Mouse (Mus musculus): Measurements from ENCODE around the gene Fiz1.

DNA sequence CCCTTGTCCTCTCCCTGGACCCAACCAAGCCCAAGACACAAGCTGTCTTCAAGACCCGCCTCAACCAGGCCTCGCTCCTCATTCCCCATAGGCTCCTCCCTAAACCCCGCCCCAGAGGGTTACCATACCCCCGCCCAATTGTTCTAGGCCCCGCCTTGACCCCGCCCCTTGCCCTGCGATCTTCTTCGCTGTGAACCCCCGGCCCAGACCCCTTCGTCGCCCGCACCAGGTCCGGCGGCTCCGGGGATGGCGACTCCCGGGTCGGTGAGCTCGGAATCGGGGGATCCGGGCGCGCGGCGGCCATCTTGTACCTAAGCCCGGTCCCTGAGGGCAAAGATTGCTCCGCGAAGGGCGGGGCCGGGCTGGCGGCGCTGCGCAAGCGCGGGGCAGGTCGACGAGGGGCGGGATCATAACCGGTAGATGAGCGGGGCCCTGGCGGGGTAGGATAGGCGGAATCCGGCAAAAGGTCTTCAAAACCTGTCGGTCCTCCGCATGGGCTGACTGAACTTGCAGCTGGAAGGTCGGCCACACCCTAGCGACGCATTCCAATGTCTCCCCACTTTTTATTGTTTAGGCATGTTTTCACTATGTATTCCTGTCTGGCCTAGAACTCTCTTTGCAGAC, 23.7 kb upstream of the Fiz1 start, which contains the start of gene Zfp784:
- TF ChIP-seq CTCF (IDR thresholded peaks at IDR 0.05; ENCODE audit: low read depth) = no peak
- peak; percentile 17; the same call in 1 of the 2 replicates for TF ChIP-seq EP300 (IDR thresholded peaks at IDR 0.05; ENCODE audit: low read depth)

Data from liver, postnatal 0 days (tissue).